Mouse (Mus musculus) left cerebral cortex, postnatal 4 days (tissue): ENCODE data around the gene Iars2. TPM values are rescaled to one million over a fixed set of nuclear protein-coding genes. Genes with fewer than 3 reads are reported as not detected.

ENCODE experiments used
- DNase-seq: peaks from one replicate; pipeline ENCODE4 v3.0.0-alpha.2; 2022
- intact Hi-C: fragments of 180-260 bp; cut with DNase I; formaldehyde crosslinking; loops from one replicate; pipeline ENCODE4 v1.15.1; 2025
- total RNA-seq, 2 experiments: library from RNA; stranded (reverse); gene quantifications; 2 replicates each; pipeline ENCODE4 v1.2.3; 2021

Iars2 gene
- 10 to 100 TPM; 28.8 to 29.8 TPM for total RNA-seq

- peak; percentile 93 for DNase-seq
- intact Hi-C loops, result no loop called here
Measured at GRCm38 (mm10) chr1:185328721-185329610, at the start of gene Iars2. Gene Iars2 (minus strand): TSS chr1:185329396.

GRCm38 (mm10) chr1:185377429-185377828 is 48.2 kb upstream of the Iars2 start:
- DNase-seq, result no peak
- intact Hi-C loops, result no loop called here

- no peak for DNase-seq
- intact Hi-C loops, result no loop called here
Measured at GRCm38 (mm10) chr1:185376390-185376789, 47.2 kb upstream of the Iars2 start.

- intact Hi-C loops, result no loop called here
Measured at GRCm38 (mm10) chr1:185369979-185370378, 40.8 kb upstream of the Iars2 start.

GRCm38 (mm10) chr1:185367383-185367782 is 38.2 kb upstream of the Iars2 start:
- no peak for DNase-seq
- intact Hi-C loops, result no loop called here

More at GRCm38 (mm10) chr1:185369979-185370378, 40.8 kb upstream of the Iars2 start:
- no peak for DNase-seq

- DNase-seq, result no peak
- intact Hi-C loops, result no loop called here
Measured at GRCm38 (mm10) chr1:185364183-185364540, 35.0 kb upstream of the Iars2 start.

GRCm38 (mm10) chr1:185363526-185364182 is 34.5 kb upstream of the Iars2 start:
- intact Hi-C loops, result no loop called here

GRCm38 (mm10) chr1:185362677-185363520 is 33.7 kb upstream of the Iars2 start, which contains the start of gene Eprs:
Gene Eprs (plus strand): TSS chr1:185363044.
- intact Hi-C loops, result no loop called here

More at GRCm38 (mm10) chr1:185363526-185364182, 34.5 kb upstream of the Iars2 start:
- DNase-seq, result peak; percentile 29

GRCm38 (mm10) chr1:185358211-185358610 is 29.0 kb upstream of the Iars2 start:
- intact Hi-C loops, result no loop called here
- DNase-seq, result no peak

More at GRCm38 (mm10) chr1:185362677-185363520, 33.7 kb upstream of the Iars2 start, which contains the start of gene Eprs:
- peak; percentile 99 for DNase-seq

GRCm38 (mm10) chr1:185356246-185356645 is 27.1 kb upstream of the Iars2 start:
- intact Hi-C loops, result no loop called here
- no peak for DNase-seq

- DNase-seq, result no peak
- intact Hi-C loops, result no loop called here
Measured at GRCm38 (mm10) chr1:185354731-185355130, 25.5 kb upstream of the Iars2 start.

- intact Hi-C loops, result no loop called here
- DNase-seq, result no peak
Measured at GRCm38 (mm10) chr1:185353351-185353750, 24.2 kb upstream of the Iars2 start.

GRCm38 (mm10) chr1:185352151-185352550 is 23.0 kb upstream of the Iars2 start:
- intact Hi-C loops, result no loop called here
- DNase-seq, result no peak

GRCm38 (mm10) chr1:185350611-185351010 is 21.4 kb upstream of the Iars2 start:
- intact Hi-C loops, result no loop called here
- DNase-seq, result no peak

GRCm38 (mm10) chr1:185349741-185350140 is 20.5 kb upstream of the Iars2 start:
- DNase-seq, result no peak
- intact Hi-C loops, result no loop called here

- intact Hi-C loops, result no loop called here
- DNase-seq, result no peak
Measured at GRCm38 (mm10) chr1:185346188-185346587, 17.0 kb upstream of the Iars2 start.

- intact Hi-C loops, result no loop called here
- DNase-seq, result no peak
Measured at GRCm38 (mm10) chr1:185343422-185343821, 14.2 kb upstream of the Iars2 start.

- intact Hi-C loops, result no loop called here
- DNase-seq, result no peak
Measured at GRCm38 (mm10) chr1:185342441-185342840, 13.2 kb upstream of the Iars2 start.

GRCm38 (mm10) chr1:185336535-185336934 is 7.3 kb upstream of the Iars2 start:
- no peak for DNase-seq
- intact Hi-C loops, result no loop called here

- intact Hi-C loops, result no loop called here
- no peak for DNase-seq
Measured at GRCm38 (mm10) chr1:185335231-185335765, 6.1 kb upstream of the Iars2 start.

GRCm38 (mm10) chr1:185334136-185334535 is 4.9 kb upstream of the Iars2 start:
- intact Hi-C loops, result no loop called here
- no peak for DNase-seq
